Mouse (Mus musculus) CH12.LX (cell line): ENCODE measurements around the gene Ubxn1.

Experiments
- BHLHE40 ChIP-seq: IDR thresholded peaks from 2 replicates; pipeline ENCODE4 v1.6.1; 2011; ENCODE audit warnings: mild to moderate bottlenecking, low read depth, low read length, improper control_type of control experiment
- CTCF ChIP-seq, 2 experiments: IDR thresholded peaks in 1 of 2; conservative IDR thresholded peaks in 1 of 2; 2 replicates each; pipeline ENCODE4 v1.5.1; 2011 to 2012; ENCODE audit warnings: low read depth in 2 of 2, low read length in 2 of 2, improper control_type of control experiment in 1 of 2, inconsistent platforms in 1 of 2, mild to moderate bottlenecking in 1 of 2, moderate library complexity in 1 of 2
- E2F4 ChIP-seq: IDR thresholded peaks from 2 replicates; pipeline ENCODE4 v1.6.1; 2011; ENCODE audit warnings: low read depth, low read length, improper control_type of control experiment; ENCODE audit not compliant: insufficient replicate concordance
- EP300 ChIP-seq: IDR thresholded peaks from 2 replicates; pipeline ENCODE4 v1.6.1; 2011; ENCODE audit warnings: low read length, improper control_type of control experiment
- GABPA ChIP-seq: IDR thresholded peaks from 2 replicates; pipeline ENCODE4 v1.6.1; 2012; ENCODE audit warnings: low read depth, low read length, improper control_type of control experiment, inconsistent platforms; ENCODE audit not compliant: insufficient replicate concordance
- IRF4 ChIP-seq: IDR thresholded peaks from 2 replicates; pipeline ENCODE4 v1.6.1; 2014; ENCODE audit warnings: low read depth, mild to moderate bottlenecking, inconsistent platforms, low read length, improper control_type of control experiment
- MEF2A ChIP-seq: IDR thresholded peaks from 2 replicates; pipeline ENCODE4 v1.6.1; 2014; ENCODE audit warnings: low read depth, mild to moderate bottlenecking, inconsistent platforms, low read length, improper control_type of control experiment, borderline replicate concordance
- POLR2A ChIP-seq: IDR thresholded peaks from 2 replicates; pipeline ENCODE4 v1.6.1; 2011; ENCODE audit warnings: low read depth, mild to moderate bottlenecking, improper control_type of control experiment, low read length
- POLR2AphosphoS2 ChIP-seq: IDR thresholded peaks from 2 replicates; pipeline ENCODE4 v1.6.1; 2011; ENCODE audit warnings: low read depth, low read length, improper control_type of control experiment
- ZC3H11A ChIP-seq: IDR thresholded peaks from 2 replicates; pipeline ENCODE4 v1.6.1; 2012; ENCODE audit warnings: low read depth, mild to moderate bottlenecking, inconsistent platforms, low read length, improper control_type of control experiment

DNA sequence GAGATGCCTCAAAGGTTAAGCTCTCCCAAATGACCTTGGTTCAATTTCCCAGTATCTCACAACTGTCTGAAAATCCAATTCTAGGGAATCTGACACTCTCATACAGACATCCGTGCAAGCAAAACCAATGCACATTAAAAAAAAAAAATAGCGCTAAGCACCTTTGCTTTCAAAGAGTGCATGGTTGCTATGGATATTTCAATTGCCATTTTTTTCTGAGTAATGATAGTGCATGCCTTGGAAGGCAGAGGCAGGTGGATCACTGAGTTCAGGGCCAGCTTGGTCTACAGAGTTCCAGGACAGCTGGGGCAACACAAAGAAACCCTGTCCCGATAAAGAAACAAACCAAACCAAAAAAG is 9.7 kb downstream of the Ubxn1 start:
- TF ChIP-seq POLR2A: no peak
- TF ChIP-seq CTCF (conservative IDR thresholded peaks at IDR 0.05 in 1 of 2, IDR thresholded peaks at IDR 0.05 in 1 of 2; ENCODE audit: low read depth in 2 of 2, low read length in 2 of 2): no peak
- no peak for TF ChIP-seq ZC3H11A
- TF ChIP-seq MEF2A: no peak
- no peak for TF ChIP-seq BHLHE40
- no peak for TF ChIP-seq GABPA
- no peak for TF ChIP-seq IRF4
- no peak for TF ChIP-seq E2F4
- no peak for TF ChIP-seq EP300
- TF ChIP-seq POLR2AphosphoS2: no peak
